Mouse (Mus musculus) urinary bladder, postnatal 4 days (tissue): ENCODE measurements around the gene Cacul1.
"Not testable (repeated sequence)": the region's sequence is repeated elsewhere in the genome, so short reads cannot be mapped to it uniquely, and the experiment has no call there.

Source experiments
- DNase-seq, 2 experiments: peaks; one replicate each; pipeline ENCODE4 v3.0.0; 2021 to 2022; ENCODE audit warnings: low spot score in 2 of 2

Gene Cacul1

GRCm38 (mm10) chr19:60580582-60581339 lies at the start of gene Cacul1:
Cacul1 (minus strand) TSS chr19:60581025.
- DNase-seq = peak; percentile 94 to 97

GRCm38 (mm10) chr19:60619420-60619819 lies 38.6 kb upstream of the Cacul1 start:
- DNase-seq = no peak

- no peak for DNase-seq
These were observed 36.2 kb upstream of the Cacul1 start for GRCm38 (mm10) chr19:60617007-60617406.

- DNase-seq = no peak
These were observed 34.8 kb upstream of the Cacul1 start for GRCm38 (mm10) chr19:60615470-60616200.

GRCm38 (mm10) chr19:60611525-60612215 lies 30.8 kb upstream of the Cacul1 start:
- DNase-seq = no peak

GRCm38 (mm10) chr19:60608766-60609165 lies 27.9 kb upstream of the Cacul1 start:
- DNase-seq = no peak

GRCm38 (mm10) chr19:60603586-60603985 lies 22.8 kb upstream of the Cacul1 start:
- DNase-seq = no peak

GRCm38 (mm10) chr19:60602066-60602465 lies 21.2 kb upstream of the Cacul1 start:
- DNase-seq = not testable (repeated sequence)

- no peak for DNase-seq
These were observed 17.3 kb upstream of the Cacul1 start for GRCm38 (mm10) chr19:60598025-60598697.

GRCm38 (mm10) chr19:60589646-60590045 lies 8.8 kb upstream of the Cacul1 start:
- DNase-seq = no peak

GRCm38 (mm10) chr19:60586652-60587051 lies 5.8 kb upstream of the Cacul1 start:
- no peak for DNase-seq

- DNase-seq = no peak
These were observed 2.4 kb upstream of the Cacul1 start for GRCm38 (mm10) chr19:60583201-60583600.

GRCm38 (mm10) chr19:60581377-60582290 lies 809 bp upstream of the Cacul1 start:
- no peak for DNase-seq

- DNase-seq = peak in 1 of 2 experiments; percentile 18
These were observed 849 bp downstream of the Cacul1 start for GRCm38 (mm10) chr19:60579771-60580581.

- DNase-seq = no peak
These were observed 4.1 kb downstream of the Cacul1 start for GRCm38 (mm10) chr19:60576741-60577140.

GRCm38 (mm10) chr19:60560497-60560896 lies 20.3 kb downstream of the Cacul1 start:
- no peak for DNase-seq

- DNase-seq = no peak
These were observed 25.9 kb downstream of the Cacul1 start for GRCm38 (mm10) chr19:60554866-60555438.

GRCm38 (mm10) chr19:60553501-60553900 lies 27.3 kb downstream of the Cacul1 start:
- no peak for DNase-seq

GRCm38 (mm10) chr19:60543302-60543701 lies 37.5 kb downstream of the Cacul1 start:
- no peak for DNase-seq

- DNase-seq = no peak
These were observed 48.9 kb downstream of the Cacul1 start for GRCm38 (mm10) chr19:60531897-60532296.
